Mouse (Mus musculus): ENCODE measurements around the gene Dhrs1.

Gene Dhrs1

DNA sequence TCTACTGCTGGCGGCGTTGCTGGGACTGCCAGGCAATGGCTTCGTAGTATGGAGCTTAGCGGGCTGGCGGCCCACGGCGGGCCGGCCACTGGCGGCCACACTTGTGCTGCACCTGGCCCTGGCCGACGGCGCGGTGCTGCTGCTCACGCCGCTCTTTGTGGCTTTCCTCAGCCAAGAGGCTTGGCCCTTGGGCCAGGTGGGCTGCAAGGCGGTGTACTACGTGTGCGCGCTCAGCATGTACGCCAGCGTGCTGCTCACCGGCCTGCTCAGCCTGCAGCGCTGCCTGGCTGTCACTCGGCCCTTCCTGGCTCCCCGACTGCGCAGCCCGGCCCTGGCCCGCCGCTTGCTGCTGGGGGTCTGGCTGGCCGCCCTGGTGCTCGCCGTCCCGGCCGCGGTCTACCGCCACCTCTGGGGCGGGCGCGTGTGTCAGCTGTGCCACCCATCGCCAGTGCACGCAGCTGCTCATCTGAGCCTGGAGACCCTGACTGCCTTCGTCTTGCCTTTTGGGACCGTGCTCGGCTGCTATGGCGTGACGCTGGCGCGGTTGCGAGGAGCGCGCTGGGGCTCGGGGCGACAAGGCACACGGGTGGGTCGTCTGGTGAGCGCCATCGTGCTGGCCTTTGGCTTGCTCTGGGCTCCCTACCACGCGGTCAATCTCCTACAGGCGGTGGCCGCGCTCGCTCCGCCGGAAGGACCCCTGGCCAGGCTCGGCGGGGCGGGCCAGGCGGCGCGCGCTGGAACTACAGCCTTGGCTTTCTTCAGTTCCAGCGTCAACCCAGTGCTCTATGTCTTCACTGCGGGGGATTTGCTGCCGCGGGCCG, 16.7 kb upstream of the Dhrs1 start:
- peak; percentile 75 to 86 for DNase-seq

DNA sequence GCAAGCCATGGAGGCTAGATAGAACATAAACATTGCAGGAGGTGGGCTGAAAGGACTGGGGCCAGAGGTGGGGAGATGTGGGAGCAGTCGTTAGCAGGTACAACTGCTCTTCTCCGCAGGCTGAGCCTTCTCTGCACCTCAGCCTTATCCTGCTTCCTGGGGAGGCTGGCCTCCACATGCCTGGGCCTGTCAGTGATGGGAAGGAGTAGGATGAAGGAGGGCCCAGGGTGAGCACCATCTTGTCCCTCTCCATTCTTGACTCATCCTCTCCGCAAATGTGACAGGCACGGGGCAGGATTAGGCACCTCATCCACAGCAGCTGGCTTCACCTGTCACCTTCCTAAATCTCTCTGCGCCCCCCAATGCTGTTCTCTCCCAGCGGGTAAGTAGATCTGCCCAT, 15.7 kb upstream of the Dhrs1 start, which contains the start of gene Ltb4r2:
TSS of gene Ltb4r2 (plus strand) at position 266 of the 400 bp plus-strand sequence.
- DNase-seq = no peak

DNA sequence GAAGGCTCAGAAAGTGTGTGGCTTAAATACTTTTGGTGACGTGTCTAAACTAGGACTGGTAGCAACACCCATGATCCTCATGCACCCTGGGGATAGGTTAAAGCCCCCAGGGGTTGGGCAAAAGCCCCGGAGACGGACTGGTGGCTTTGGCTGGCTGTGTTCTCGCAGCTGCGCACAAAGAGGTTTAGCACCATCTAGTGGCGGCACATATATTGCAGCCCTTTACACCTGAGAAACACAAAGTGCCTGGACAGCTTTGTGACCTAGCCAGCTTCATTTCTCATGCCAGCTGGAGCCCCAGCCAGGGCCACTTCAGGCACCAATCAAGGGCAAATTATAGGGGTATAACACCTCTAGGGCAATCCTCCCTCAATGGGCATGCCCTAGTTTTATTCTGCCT, 14.7 kb upstream of the Dhrs1 start:
- DNase-seq = peak; percentile 93 to 94

DNA sequence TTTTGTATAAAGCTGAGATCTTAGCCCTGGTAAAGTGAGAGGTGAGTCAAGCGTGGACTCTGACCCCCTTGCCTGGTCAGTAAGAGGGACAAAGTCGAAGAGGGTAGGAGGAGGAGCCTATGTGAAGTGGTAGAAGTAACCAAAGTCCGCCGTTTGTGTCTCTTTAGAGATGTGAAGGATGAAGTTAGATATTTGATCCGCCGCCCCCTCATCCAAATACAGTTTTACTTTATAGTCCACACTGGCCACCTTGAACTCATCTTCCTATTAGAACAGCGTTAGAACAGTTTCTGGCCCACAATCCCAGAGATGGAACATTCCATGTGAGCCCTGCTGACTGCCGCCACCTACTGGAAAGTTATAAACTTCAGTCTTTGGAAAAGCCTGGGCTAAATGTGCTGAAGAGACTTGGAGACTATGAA, 12.9 kb upstream of the Dhrs1 start, which contains the start of gene Cideb:
TSS of gene Cideb (minus strand) at position 96 of the 422 bp plus-strand sequence.
- peak; percentile 62 to 73 for DNase-seq

DNA sequence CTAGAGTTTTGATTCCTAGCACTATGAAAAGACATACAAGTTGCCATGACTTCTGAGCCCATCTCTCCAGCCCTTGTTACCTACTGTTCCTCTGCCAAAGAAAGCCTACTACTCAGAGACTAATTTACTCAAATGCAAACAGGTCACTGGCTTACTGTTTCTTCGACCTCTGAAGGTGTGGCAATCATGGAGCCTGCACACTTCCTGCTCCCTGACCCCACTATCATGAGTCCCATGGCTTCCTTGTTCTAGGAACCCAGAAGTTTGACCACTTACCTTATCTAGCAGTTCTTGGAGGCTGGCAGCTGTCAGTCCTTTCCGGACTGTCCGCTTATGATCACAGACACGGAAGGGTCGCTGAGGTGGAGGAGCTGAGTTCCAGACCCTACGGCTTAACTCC, 12.1 kb upstream of the Dhrs1 start:
- no peak for DNase-seq

DNA sequence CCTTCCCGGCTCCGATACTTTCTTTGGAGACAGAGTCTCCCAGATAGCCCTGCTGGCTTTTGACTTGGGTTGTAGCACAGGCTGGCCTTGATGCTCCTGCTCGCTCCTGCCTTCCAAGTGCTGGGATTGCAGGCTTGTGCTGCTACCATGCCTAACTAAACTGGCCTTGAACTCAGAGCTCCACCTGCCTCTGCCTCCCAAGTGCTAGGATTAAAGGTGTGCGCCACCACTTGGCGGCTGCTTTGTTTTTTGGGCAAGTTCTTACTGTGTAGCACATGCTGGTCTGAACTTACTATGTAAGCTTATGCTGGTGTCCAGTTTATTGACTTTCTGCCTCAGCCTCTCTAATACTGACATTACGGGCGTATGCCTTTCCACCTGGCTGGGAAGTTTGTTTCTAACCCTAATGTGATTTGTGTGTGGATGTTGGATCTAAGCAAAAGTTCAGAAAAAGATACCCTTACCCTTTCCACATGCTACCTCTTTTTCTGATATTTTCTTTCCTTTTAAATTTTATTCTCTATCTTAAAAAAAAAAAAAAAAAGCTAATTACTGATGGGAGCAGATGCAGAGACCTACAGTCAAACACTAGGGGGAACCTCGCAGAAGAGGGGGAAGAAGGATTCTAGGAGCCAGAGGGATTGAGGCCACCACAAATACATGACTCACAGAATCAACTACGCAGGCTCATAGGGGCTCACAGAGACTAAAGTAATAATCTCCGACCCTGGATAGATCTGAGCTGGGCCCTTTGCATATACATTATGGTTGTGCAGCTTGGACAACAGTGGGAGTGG, 1.8 kb upstream of the Dhrs1 start:
- no peak for DNase-seq

DNA sequence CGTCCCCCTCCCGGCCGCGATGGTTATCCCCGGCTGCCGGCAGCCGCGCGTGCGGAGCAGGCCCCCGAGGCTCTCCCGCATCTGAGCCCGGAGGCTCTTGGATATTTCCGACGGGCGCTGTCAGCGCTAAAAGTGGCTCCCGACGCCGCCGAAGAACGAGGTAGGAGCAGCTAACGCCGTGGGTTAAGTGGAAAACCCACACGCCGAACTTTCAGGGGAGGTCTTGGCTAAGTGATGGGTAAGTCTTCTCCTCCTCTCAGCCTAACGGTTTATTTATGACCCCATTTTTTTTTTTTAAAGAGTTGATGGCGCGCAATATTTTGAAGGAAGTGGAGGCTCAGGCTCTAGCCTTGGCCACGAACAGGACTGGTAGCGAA, 359 bp upstream of the Dhrs1 start:
- DNase-seq = no peak

DNA sequence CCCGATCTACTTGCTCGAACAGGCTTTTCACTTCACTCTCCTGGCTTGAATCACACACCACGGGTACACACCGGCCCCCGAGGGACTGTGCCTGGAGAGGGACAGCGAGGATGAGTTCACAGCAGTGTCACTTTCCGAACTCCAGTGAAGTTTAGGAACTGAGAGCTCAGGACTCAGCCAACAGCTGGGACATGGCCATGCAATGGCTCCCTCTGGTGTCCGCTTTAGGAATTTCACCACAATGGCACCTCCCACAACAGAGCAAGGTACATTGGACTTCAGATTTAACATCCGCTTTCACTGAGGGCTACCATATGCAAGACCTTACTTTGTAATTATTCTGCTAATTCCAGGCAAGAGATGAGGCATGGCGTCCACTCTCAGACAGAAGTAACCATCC, 1.8 kb downstream of the Dhrs1 start:
- DNase-seq = peak; percentile 93

DNA sequence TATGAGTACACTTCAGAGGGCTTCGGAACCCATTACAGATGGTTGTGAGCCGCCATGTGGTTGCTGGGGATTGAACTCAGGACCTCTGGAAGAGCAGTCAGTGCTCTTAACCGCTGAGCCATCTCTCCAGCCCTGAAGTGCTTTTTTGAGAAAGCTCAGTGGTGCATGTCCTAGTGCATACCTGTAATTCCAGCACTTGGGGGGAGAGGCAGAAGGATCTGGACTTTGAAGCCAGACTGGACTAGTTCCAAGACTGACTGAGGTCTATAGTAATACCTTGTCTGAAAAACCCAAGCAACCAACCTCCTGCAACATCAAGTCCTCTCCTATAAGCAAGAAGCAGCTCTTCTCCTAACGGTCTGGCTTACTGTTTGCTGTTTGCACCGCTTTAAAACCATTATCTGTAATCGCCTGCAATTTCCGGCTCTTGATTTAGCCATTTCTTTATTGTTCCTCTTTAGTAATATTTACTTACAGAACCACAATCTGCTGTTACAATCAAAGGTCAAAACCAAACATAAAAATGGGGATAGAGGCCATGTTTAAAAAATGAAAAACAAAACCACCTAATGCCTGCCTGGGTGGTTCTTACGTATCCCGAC, 8.3 kb downstream of the Dhrs1 start:
- DNase-seq = no peak

DNA sequence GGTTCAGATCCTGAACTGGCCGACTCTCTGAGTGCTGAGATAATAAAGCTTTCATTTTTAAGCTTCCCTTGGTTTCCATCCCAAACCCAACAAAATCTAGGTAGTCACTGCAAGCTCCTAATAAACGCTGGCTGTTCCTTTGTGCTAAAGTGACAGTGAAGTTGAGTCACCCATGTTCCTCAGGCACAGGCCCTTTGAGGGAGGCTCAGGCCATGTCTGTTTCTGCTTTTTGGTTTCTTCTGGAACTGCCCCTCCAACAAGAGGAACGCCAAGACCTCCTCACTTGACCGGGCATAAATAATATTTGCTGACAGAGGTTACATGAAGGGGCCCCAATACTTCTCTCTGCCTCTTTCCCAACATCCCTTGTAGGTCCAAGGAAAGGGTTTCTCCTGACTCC, 9.7 kb downstream of the Dhrs1 start:
- DNase-seq = no peak

DNA sequence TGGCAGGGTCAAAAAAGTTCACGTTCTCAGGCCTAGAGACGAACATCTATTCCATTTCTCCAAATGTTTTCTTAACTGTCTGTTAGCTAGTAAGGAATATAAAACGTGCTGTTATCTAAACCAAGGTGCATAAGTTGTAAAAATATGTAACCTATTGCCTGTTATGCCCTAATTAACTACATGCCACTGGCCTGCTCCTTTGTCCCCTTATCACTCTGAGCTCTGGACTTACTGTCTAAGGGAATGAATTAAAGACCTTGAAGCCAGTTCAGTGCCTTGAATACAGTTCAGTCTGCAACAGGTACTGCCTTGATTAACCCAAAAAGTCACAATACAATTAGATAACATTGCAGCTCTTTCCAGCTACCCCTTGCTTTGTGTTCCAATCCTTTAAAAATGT, 10.2 kb downstream of the Dhrs1 start:
- DNase-seq = no peak

DNA sequence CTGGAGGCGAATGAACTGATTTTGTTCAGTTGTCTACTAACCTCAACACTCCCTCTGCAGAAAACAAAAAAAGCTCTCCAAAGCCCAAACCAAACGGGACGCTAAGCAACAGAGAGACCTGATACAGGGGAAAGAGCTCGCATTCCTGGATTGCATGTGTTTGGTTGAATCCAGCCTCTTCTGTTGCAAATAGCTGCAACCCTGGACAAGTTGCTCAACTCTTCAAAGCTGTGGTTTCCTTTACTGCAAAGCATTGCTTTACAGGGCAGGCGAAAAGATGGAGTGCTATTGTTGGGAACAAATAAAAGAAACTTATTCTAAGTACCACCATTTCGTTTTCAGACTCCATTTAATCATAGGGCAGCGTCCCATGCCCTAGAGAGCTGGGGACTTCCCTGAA, 10.6 kb downstream of the Dhrs1 start:
- no peak for DNase-seq

DNA sequence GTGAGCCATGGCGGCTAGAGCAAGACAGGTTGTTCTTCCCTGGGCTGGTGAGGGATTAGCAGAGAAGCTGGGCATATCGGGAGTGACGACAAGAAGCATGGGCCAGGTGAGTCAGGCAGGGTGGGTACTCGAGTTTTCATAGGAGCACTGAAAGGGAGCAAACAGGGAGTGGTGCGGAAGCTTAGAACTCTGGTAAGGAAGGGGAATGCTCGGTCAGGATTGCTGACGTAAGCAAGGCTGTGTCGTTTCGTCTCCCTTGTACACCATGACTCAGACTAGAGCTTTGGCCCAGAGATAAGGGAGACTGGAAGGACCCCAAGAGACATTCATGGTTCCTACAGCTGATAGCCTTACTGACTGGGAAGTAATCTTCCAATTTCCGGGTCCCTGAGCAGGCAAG, 11.6 kb downstream of the Dhrs1 start:
- DNase-seq = no peak

DNA sequence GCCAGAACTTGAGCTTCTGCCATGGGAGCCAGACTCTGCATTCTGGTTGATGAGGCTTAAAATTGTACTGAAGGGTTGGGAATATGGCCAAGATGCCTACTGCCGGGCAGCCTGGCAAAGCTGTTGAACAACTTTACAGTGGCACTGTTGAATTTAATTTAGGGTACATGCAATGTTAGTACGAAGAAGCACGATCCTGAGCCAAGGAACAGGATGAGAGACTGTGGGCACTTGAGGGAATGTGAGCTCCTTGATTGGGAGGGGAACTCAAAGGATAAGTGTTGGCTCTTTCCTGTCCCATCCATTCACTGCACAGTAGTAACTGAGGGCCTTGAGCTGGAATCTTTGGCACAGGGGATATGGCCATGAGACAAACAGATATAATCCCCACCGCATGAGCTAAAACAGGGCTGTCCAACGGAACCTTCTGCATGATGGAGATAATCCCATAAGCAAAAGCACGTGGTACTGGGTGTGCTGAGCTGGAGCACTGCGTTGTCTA, 14.9 kb downstream of the Dhrs1 start:
- DNase-seq = no peak

DNA sequence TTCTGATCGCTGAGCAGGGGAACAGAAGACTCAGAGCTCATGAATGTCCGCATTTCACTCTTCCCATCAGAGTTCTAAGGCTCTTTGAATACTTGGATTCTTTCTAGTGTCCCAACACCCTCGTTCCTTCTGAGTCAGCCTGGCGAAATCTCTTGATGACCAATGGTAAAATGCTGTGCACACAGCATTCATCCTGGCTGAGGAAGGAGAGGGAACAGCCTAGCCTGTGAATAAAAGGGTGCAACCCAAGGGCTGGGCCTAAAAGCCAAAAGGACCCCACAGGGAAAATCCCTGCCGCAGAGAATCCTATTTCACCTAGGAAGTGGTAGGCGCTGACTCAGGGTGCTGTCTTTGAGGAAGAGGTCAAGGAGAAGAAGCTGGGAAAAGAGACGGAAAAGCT, 15.4 kb downstream of the Dhrs1 start:
- no peak for DNase-seq

DNA sequence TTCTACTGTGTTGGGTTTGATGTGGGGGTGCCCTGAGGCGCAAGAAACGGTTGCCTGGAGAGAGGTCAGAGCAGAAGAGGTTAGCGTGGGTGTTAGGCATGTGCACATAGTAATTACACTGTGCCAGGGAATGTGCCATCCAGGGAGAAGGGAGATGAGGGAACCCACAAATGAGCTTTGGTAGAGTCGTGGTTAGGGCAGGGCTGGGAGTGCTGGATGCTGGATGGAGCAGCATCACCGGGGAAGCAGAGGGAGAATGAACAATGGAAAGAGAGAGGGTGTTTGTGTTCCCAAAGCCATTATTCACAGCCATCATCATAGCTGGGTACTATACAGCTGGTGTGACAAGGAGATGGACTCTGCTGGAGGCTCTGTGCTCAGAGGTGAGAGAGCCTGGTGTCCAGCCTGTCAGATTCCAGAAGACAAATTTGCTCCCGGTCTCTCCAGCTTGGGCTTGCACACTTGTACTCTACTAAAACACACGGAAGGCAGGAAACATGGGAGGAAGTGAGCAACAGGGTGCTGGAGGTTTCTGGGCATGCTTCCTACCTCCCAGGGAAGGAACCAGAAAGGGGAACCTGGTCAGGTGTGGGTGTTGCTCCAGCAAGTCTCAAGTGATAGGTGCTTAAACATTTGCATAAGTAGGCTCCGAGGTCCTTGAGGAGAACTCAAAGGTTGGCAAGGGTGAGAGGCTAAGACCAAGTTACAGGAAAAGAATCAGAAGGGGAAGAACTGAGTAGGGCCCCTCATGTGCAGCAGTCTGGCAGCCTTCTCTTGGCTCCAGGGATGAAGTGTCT, 17.4 kb downstream of the Dhrs1 start:
- no peak for DNase-seq

DNA sequence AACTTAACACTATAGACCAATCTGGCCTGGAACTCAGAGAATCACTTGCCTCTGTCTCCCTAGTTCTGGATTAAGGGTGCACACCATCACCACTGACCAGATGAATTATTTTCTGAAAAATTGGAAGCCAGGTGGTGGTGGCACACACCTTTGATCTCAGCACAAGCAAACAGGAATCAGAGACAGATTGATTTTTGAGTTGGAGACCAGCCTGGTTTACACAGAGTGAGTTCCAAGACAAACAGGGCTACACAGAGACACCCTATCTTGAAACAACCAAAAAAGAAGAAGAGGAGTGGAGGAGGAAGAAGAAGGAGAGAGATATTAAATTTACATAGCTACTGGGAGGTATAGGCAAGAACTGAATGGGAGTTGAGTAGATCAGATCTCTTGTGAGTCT, 19.2 kb downstream of the Dhrs1 start:
- DNase-seq = no peak

DNA sequence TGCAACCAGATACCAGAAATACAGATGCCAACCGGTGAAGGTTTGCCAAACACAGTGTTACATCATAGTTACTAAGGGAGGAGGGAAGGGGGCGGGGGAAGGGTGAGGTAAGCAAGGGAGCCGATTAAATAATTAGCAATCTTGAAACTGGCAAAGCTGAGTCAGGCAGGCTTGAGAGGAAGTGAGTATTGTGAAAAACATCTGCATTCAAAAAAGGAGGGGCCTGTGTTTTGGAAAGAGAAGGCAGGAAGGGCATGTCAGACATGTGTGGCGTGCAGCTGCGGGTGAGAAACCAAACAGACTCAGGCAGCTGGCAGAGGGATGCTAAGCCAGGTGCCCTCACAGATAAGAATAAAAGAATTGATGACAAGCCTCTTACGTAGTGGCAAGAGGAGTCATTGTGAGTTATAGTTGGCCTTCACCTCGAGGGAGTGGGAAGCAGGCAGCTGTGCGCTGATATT, 21.0 kb downstream of the Dhrs1 start:
- peak in 1 of 2 experiments; percentile 35 for DNase-seq

DNA sequence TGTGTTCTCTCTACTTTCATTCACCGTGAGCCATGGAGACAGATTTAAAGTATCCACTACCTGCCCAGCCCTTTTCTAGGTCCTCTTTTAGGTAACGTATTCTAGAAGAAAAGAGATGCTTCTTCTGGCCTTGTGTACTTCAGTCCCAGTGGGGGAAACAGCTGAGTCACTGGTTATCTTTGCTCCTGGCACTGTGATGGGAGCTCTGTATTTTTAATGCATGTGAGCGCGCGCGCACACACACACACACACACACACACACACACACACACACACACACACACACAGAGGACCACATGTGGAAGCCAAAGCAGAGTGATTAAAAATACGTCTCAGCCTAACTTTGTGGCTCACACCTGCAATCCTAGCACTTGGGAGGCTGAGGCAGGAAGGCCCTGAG, 22.1 kb downstream of the Dhrs1 start:
- no peak for DNase-seq

DNA sequence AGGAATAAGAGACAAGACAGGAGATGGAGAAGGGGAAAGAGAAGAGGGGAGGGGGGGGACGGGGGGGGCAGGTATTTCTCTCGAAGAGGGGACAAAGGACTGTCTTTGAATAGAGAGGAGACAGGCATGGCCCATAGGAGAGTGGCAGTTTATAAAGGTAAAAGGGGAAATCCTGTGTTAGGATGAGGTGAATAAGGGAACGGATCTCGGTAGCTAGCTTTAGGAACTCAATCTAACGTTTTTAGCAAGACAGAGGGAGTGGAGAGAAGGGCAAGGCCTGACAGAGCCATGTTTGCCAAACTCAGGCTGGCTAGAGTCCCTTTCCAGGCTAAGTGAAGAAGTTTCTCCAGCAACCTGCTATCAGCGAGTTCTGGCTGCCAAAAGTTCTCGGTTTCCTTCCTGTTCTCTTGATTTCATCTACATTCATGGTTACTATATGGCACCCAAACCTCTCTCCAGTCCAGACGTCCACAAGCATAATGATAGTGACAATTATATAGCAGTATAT, 23.0 kb downstream of the Dhrs1 start:
- DNase-seq = no peak

DNA sequence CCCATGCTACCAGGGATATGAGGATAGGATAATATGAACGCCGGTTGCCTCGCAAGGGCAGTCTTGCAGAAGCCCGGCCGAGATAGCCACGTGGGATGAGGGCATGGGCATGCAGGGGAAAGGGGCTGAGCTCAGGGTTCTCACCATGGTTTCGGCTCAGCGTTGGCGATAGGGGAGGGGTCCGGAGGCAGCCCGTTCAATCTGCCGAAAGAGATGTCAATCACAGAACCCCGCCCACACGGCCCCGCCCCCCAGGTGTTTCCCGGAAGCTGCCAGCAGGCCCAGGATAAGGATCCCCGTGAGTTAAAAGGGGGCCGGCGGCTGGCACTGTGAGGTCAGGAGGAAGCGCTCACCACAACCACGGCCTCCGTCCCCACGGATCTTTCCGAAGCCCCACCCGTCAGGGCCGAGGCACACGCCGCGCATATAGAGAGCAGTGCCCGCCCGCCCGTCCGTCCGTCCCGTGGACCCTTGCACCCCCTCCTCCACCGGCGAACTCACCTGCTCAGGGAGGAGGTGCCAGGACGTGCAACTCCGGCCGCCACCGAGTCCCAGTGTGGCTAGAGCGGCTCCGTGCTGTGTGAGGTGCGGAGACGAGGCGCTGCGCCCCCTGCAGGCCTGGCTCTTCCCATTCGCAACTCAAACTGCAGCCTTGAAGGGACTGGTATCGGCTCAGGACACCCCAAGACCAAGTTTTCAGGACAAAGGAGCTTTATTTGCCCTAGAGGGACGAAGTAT, 23.6 kb downstream of the Dhrs1 start, which contains the start of gene Rabggta:
TSS of gene Rabggta (minus strand) at position 564 of the 738 bp plus-strand sequence.
- peak; percentile 97 for DNase-seq
